In genomic region chr3:32708368-32709231, GRCm38 (mm10) we compare ENCODE assay signal across 8 mouse cellular contexts. TPM values are rescaled to one million over a fixed set of nuclear protein-coding genes. Genes with fewer than 3 reads are reported as not detected.
DNase-seq lines count a peak whose midpoint lies in the region; ATAC-seq lines count a peak whose summit lies in the region.

No protein-coding gene starts in this region.

- peaks cover 8% of the 10 kb centered on the region; the same call in 1 of the 2 replicates for H3K4me1 ChIP-seq in forebrain, embryonic 14.5 days (ENCODE audit: control insufficient read depth, insufficient read depth, low read length)
- peaks cover 14% of the 10 kb centered on the region for H3K4me1 ChIP-seq in neural tube, embryonic 15.5 days

- H3K36me3 ChIP-seq in forebrain, embryonic 14.5 days (ENCODE audit: control insufficient read depth, insufficient read depth, low read length), result peaks cover 20% of the 10 kb centered on the region
- H3K36me3 ChIP-seq in neural tube, embryonic 15.5 days, result peaks cover 20% of the 10 kb centered on the region

- WGBS in forebrain, embryonic 14.5 days, result under 1% methylated on average over 79 of the region's 90 CpGs
- WGBS in neural tube, embryonic 15.5 days, result under 1% methylated on average over 89 of the region's 90 CpGs

- H3K4me3 ChIP-seq in forebrain, embryonic 14.5 days (ENCODE audit: low read depth, low read length), result peak overlapping the region; percentile 74
- H3K4me3 ChIP-seq in neural tube, embryonic 15.5 days (replicated peaks), result peak overlapping the region; percentile 85

- H3K27me3 ChIP-seq in forebrain, embryonic 14.5 days (replicated peaks; ENCODE audit: control insufficient read depth, insufficient read depth, low read length), result no peaks in the 10 kb centered on the region
- H3K27me3 ChIP-seq in neural tube, embryonic 15.5 days (replicated peaks), result no peaks in the 10 kb centered on the region

- intact Hi-C loops in heart, postnatal 14 days (cut with DNase I), result loop anchor here (2.0 kb wide), 1 partner anchor 28 kb away; the partner anchor contains the start of genes Mrpl47 and Ndufb5

- DNase-seq in ES-CJ7 (ENCODE audit: low read depth, low spot score), result peak; percentile 100
- peak; percentile 99 for DNase-seq in cerebellum, adult 11 months
- DNase-seq in forebrain, embryonic 14.5 days (ENCODE audit: low spot score), result peak; percentile 99
- peak; percentile 97 for DNase-seq in heart, postnatal 14 days
- DNase-seq in layer of hippocampus, adult 11-12 months (ENCODE audit: low spot score), result peak; percentile 97
- peak; percentile 97 to 98 for DNase-seq in lung, adult 18-20 months
- DNase-seq in testis, postnatal 14 days (ENCODE audit: low spot score), result peak; percentile 99

- H3K27ac ChIP-seq in forebrain, embryonic 14.5 days (ENCODE audit: low read depth, low read length), result peak overlapping the region; percentile 78
- H3K27ac ChIP-seq in neural tube, embryonic 15.5 days (replicated peaks), result peak overlapping the region; percentile 92

- H3K9ac ChIP-seq in forebrain, embryonic 14.5 days (ENCODE audit: low read length), result peak overlapping the region; percentile 87
- peak overlapping the region; percentile 75 for H3K9ac ChIP-seq in neural tube, embryonic 15.5 days (replicated peaks)

- peak overlapping the region; percentile 63 for H3K4me2 ChIP-seq in forebrain, embryonic 14.5 days (ENCODE audit: low read length)
- H3K4me2 ChIP-seq in neural tube, embryonic 15.5 days, result peak overlapping the region; percentile 69

- H3K9me3 ChIP-seq in forebrain, embryonic 14.5 days (replicated peaks; ENCODE audit: control insufficient read depth, low read length), result no peaks in the 10 kb centered on the region
- H3K9me3 ChIP-seq in neural tube, embryonic 15.5 days (replicated peaks), result no peaks in the 10 kb centered on the region

- ATAC-seq in forebrain, embryonic 14.5 days, result peak; percentile 99
- ATAC-seq in neural tube, embryonic 15.5 days (ENCODE audit: low FRiP score), result peak; percentile 100

RNA-seq across cellular contexts. Expression of gene Actl6a, which starts 2.5 kb away (rescaled TPM):
- polyA plus RNA-seq in forebrain, embryonic 14.5 days (2014; fragmentation: Nextera tagmentation; extraction: Ambion mirVana), result 130 and 153 TPM in 2 replicates
- total RNA-seq in heart, postnatal 14 days (2021), result 10 to 100 TPM; 21.2 to 24.9 TPM
- polyA plus RNA-seq in neural tube, embryonic 15.5 days (2015; fragmentation: Nextera tagmentation; extraction: Ambion mirVana), result 51.9 and 75.0 TPM in 2 replicates

RNA-seq across cellular contexts. Expression of gene Ndufb5, which starts 28.2 kb away (rescaled TPM):
- 311 and 397 TPM in 2 replicates for polyA plus RNA-seq in forebrain, embryonic 14.5 days (2014; fragmentation: Nextera tagmentation; extraction: Ambion mirVana)
- total RNA-seq in heart, postnatal 14 days (2021), result 100 to 1,000 TPM; 768 to 787 TPM
- polyA plus RNA-seq in neural tube, embryonic 15.5 days (2015; fragmentation: Nextera tagmentation; extraction: Ambion mirVana), result 325 and 351 TPM in 2 replicates

RNA-seq across cellular contexts. Expression of gene Mrpl47, which starts 28.8 kb away (rescaled TPM):
- polyA plus RNA-seq in forebrain, embryonic 14.5 days (2014; fragmentation: Nextera tagmentation; extraction: Ambion mirVana), result 42.1 and 43.3 TPM in 2 replicates
- total RNA-seq in heart, postnatal 14 days (2021), result 10 to 100 TPM; 33.3 to 41.9 TPM
- polyA plus RNA-seq in neural tube, embryonic 15.5 days (2015; fragmentation: Nextera tagmentation; extraction: Ambion mirVana), result 31.4 and 31.7 TPM in 2 replicates

Comparison
In these comparisons a context has a peak if more than half of its experiments do, and no peak if none do; other contexts are left out.
1. Peak in every context shown above with its lines: DNase-seq, ATAC-seq, H3K4me3 ChIP-seq and H3K27ac ChIP-seq.